9 mouse cellular contexts compared by ENCODE assay signal in genomic region chr2:70278425-70279277, GRCm38 (mm10).
DNase-seq lines count a peak whose midpoint lies in the region; ATAC-seq and TF ChIP-seq lines count a peak whose summit lies in the region.
"Had no signal": no experiment of that assay in that cellular context is flagged by ENCODE, and none has a peak within 500 bp of the region (broad histone marks: within the 10 kb centered on the region; RNA-seq: fewer than 3 reads in every experiment).

No protein-coding gene starts in this region.

- no peak overlapping the region for H3K27ac ChIP-seq in hindbrain, postnatal 0 days
- no peak overlapping the region for H3K27ac ChIP-seq in hindbrain, embryonic 13.5 days

- peak; percentile 75 for TF ChIP-seq CTCF in hindbrain, postnatal 0 days (IDR thresholded peaks at IDR 0.05; ENCODE audit: low read depth)

- WGBS in hindbrain, postnatal 0 days: 31% methylated on average over 13 of the region's 13 CpGs
- WGBS in hindbrain, embryonic 13.5 days: 32% methylated on average over 13 of the region's 13 CpGs

- H3K36me3 ChIP-seq in hindbrain, postnatal 0 days (ENCODE audit: insufficient read depth, low read length): no peaks in the 10 kb centered on the region
- H3K36me3 ChIP-seq in hindbrain, embryonic 13.5 days: no peaks in the 10 kb centered on the region

- no peak overlapping the region for H3K4me3 ChIP-seq in hindbrain, postnatal 0 days (ENCODE audit: low read length)
- no peak overlapping the region for H3K4me3 ChIP-seq in hindbrain, embryonic 13.5 days
- H3K4me3 ChIP-seq: myocyte had no signal

- no peak overlapping the region for H3K9ac ChIP-seq in hindbrain, postnatal 0 days (replicated peaks; ENCODE audit: low read length)
- H3K9ac ChIP-seq in hindbrain, embryonic 13.5 days: no peak overlapping the region

- ATAC-seq in hindbrain, postnatal 0 days: peak; percentile 58; the same call in 1 of the 2 replicates
- ATAC-seq in hindbrain, embryonic 13.5 days (ENCODE audit: low FRiP score): no peak

- H3K9me3 ChIP-seq in hindbrain, postnatal 0 days (ENCODE audit: low read length): no peaks in the 10 kb centered on the region
- no peaks in the 10 kb centered on the region for H3K9me3 ChIP-seq in hindbrain, embryonic 13.5 days

- no peaks in the 10 kb centered on the region for H3K27me3 ChIP-seq in hindbrain, postnatal 0 days (ENCODE audit: insufficient read depth, low read length)
- H3K27me3 ChIP-seq in hindbrain, embryonic 13.5 days: no peaks in the 10 kb centered on the region

- DNase-seq in hindbrain, postnatal 0 days (ENCODE audit: low spot score): peak; percentile 73
- DNase-seq in ES-CJ7 (ENCODE audit: low read depth, low spot score): peak; percentile 97
- DNase-seq in adrenal gland, postnatal 36 days: peak; percentile 67 to 71
- DNase-seq in kidney, postnatal 14 days: peak; percentile 39
- peak; percentile 53 for DNase-seq in testis, postnatal 10 days (ENCODE audit: low spot score)
- no peak for DNase-seq in layer of hippocampus, adult 9-11 months
- DNase-seq in gastrocnemius, postnatal 25 days: no peak

- no peak overlapping the region for H3K4me2 ChIP-seq in hindbrain, postnatal 0 days (ENCODE audit: low read depth, low read length)
- no peak overlapping the region for H3K4me2 ChIP-seq in hindbrain, embryonic 13.5 days

- no peaks in the 10 kb centered on the region for H3K4me1 ChIP-seq in hindbrain, postnatal 0 days (ENCODE audit: insufficient read depth, low read length)
- H3K4me1 ChIP-seq in hindbrain, embryonic 13.5 days (replicated peaks): no peaks in the 10 kb centered on the region

Comparison
In these comparisons a context has a peak if more than half of its experiments do, and no peak if none do; other contexts are left out.
1. DNase-seq: peak in hindbrain, postnatal 0 days (single experiment), ES-CJ7 (single experiment), adrenal gland, postnatal 36 days (2 of 2), kidney, postnatal 14 days (single experiment) and testis, postnatal 10 days (single experiment); none in layer of hippocampus, adult 9-11 months (single experiment) and gastrocnemius, postnatal 25 days (single experiment).